Mouse (Mus musculus) stomach, embryonic 14.5 days (tissue): Measurements from ENCODE around the gene Bhlhe41. TPM values are rescaled to one million over a fixed set of nuclear protein-coding genes. Genes with fewer than 3 reads are reported as not detected.

Experiments
- ATAC-seq: fragments of 200-750 bp; cut with Nextera tagmentation; 2 replicates; pipeline ENCODE4 v1.8.0; 2017; ENCODE audit warnings: low read depth, moderate TSS enrichment; ENCODE audit not compliant: insufficient number of reproducible peaks, insufficient read depth, low FRiP score
- H3K27ac ChIP-seq: fragments of 300-500 bp; sonication (generic); 2 replicates; pipeline ENCODE4 v1.5.1; 2014; ENCODE audit warnings: mild to moderate bottlenecking, low read length, moderate library complexity, mixed read lengths
- H3K27me3 ChIP-seq: fragments of 300-500 bp; sonication (generic); 2 replicates; pipeline ENCODE4 v1.6.1; 2014; ENCODE audit warnings: low read length, control low read depth, mixed read lengths; ENCODE audit not compliant: control insufficient read depth, insufficient read depth
- H3K36me3 ChIP-seq: fragments of 300-500 bp; sonication (generic); 2 replicates; pipeline ENCODE4 v1.6.1; 2014; ENCODE audit warnings: mild to moderate bottlenecking, control low read depth, low read length, moderate library complexity, mixed read lengths; ENCODE audit not compliant: control insufficient read depth, insufficient read depth
- H3K4me1 ChIP-seq: fragments of 300-500 bp; sonication (generic); 2 replicates; pipeline ENCODE4 v1.6.1; 2014; ENCODE audit warnings: low read length, control low read depth, mixed read lengths; ENCODE audit not compliant: control insufficient read depth, insufficient read depth
- H3K4me2 ChIP-seq: fragments of 300-500 bp; sonication (generic); replicated peaks from 2 replicates; pipeline ENCODE4 v1.6.1; 2014; ENCODE audit warnings: low read depth, low read length, control low read depth
- H3K4me3 ChIP-seq: fragments of 300-500 bp; sonication (generic); 2 replicates; pipeline ENCODE4 v1.5.1; 2014; ENCODE audit warnings: low read depth, low read length, control low read depth
- H3K9ac ChIP-seq: fragments of 300-500 bp; sonication (generic); replicated peaks from 2 replicates; pipeline ENCODE4 v1.6.1; 2014; ENCODE audit warnings: low read depth, mild to moderate bottlenecking, control low read depth, low read length, moderate library complexity, mixed read lengths
- H3K9me3 ChIP-seq: fragments of 300-500 bp; sonication (generic); 2 replicates; pipeline ENCODE4 v1.6.1; 2016; ENCODE audit warnings: low read depth, low read length, control low read depth; ENCODE audit not compliant: control insufficient read depth
- WGBS: fragments of 180-500 bp; shearing (Covaris S2); extraction: QIAGEN DNeasy Blood & Tissue Kit; methylation state at CpG from one replicate; pipeline ENCODE4 v1.1.7; 2014; 5-methylcytosine and 5-hydroxymethylcytosine counted together
- polyA plus RNA-seq: library from polyadenylated mRNA; unstranded; fragments of >200 nt; fragmentation: Nextera tagmentation; extraction: Ambion mirVana; gene quantifications from 2 replicates; pipeline ENCODE4 v1.2.1, GENCODE M21; 2014

The Bhlhe41 gene
- polyA plus RNA-seq, 1 experiment from 2014 or later, result 1.6 TPM

GRCm38 (mm10) chr6:145880609-145881008, 15.3 kb upstream of the Bhlhe41 start:
- H3K27ac ChIP-seq, result no peak overlapping the region
- 85% methylated on average over 5 of the region's 5 CpGs for WGBS
- H3K9ac ChIP-seq, result no peak overlapping the region
- ATAC-seq, result no peak
- H3K4me1 ChIP-seq, result no peaks in the 10 kb centered on the region
- no peaks in the 10 kb centered on the region for H3K36me3 ChIP-seq
- H3K27me3 ChIP-seq, result no peaks in the 10 kb centered on the region
- no peaks in the 10 kb centered on the region for H3K9me3 ChIP-seq
- no peak overlapping the region for H3K4me2 ChIP-seq
- H3K4me3 ChIP-seq, result no peak overlapping the region

GRCm38 (mm10) chr6:145876986-145877735, 11.8 kb upstream of the Bhlhe41 start:
- no peaks in the 10 kb centered on the region for H3K36me3 ChIP-seq
- H3K9ac ChIP-seq, result no peak overlapping the region
- no peaks in the 10 kb centered on the region for H3K27me3 ChIP-seq
- H3K4me2 ChIP-seq, result no peak overlapping the region
- H3K4me3 ChIP-seq, result no peak overlapping the region
- no peak for ATAC-seq
- H3K9me3 ChIP-seq, result no peaks in the 10 kb centered on the region
- H3K4me1 ChIP-seq, result no peaks in the 10 kb centered on the region
- no peak overlapping the region for H3K27ac ChIP-seq
- WGBS, result 77% methylated on average over 9 of the region's 9 CpGs

GRCm38 (mm10) chr6:145873354-145873753, 8.0 kb upstream of the Bhlhe41 start:
- H3K4me3 ChIP-seq, result no peak overlapping the region
- no peaks in the 10 kb centered on the region for H3K27me3 ChIP-seq
- H3K9me3 ChIP-seq, result no peaks in the 10 kb centered on the region
- H3K9ac ChIP-seq, result no peak overlapping the region
- peak; percentile 23; the same call in 1 of the 2 replicates for ATAC-seq
- H3K4me1 ChIP-seq, result no peaks in the 10 kb centered on the region
- no peak overlapping the region for H3K4me2 ChIP-seq
- 81% methylated on average over 8 of the region's 8 CpGs for WGBS
- H3K36me3 ChIP-seq, result no peaks in the 10 kb centered on the region
- no peak overlapping the region for H3K27ac ChIP-seq

GRCm38 (mm10) chr6:145872010-145872409, 6.7 kb upstream of the Bhlhe41 start:
- H3K4me3 ChIP-seq, result no peak overlapping the region
- no peak for ATAC-seq
- H3K9me3 ChIP-seq, result no peaks in the 10 kb centered on the region
- no peak overlapping the region for H3K4me2 ChIP-seq
- no peak overlapping the region for H3K9ac ChIP-seq
- no peaks in the 10 kb centered on the region for H3K36me3 ChIP-seq
- H3K4me1 ChIP-seq, result no peaks in the 10 kb centered on the region
- no peak overlapping the region for H3K27ac ChIP-seq
- 85% methylated on average over 7 of the region's 7 CpGs for whole genome bisulfite sequencing
- no peaks in the 10 kb centered on the region for H3K27me3 ChIP-seq

GRCm38 (mm10) chr6:145870991-145871390, 5.6 kb upstream of the Bhlhe41 start:
- no peak overlapping the region for H3K4me3 ChIP-seq
- H3K27ac ChIP-seq, result no peak overlapping the region
- 64% methylated on average over 4 of the region's 4 CpGs for WGBS
- H3K9me3 ChIP-seq, result no peaks in the 10 kb centered on the region
- no peaks in the 10 kb centered on the region for H3K36me3 ChIP-seq
- no peak overlapping the region for H3K9ac ChIP-seq
- H3K4me1 ChIP-seq, result no peaks in the 10 kb centered on the region
- no peak for ATAC-seq
- no peak overlapping the region for H3K4me2 ChIP-seq
- no peaks in the 10 kb centered on the region for H3K27me3 ChIP-seq

- no peaks in the 10 kb centered on the region for H3K9me3 ChIP-seq
- no peak overlapping the region for H3K9ac ChIP-seq
- H3K36me3 ChIP-seq, result no peaks in the 10 kb centered on the region
- H3K4me3 ChIP-seq, result no peak overlapping the region
- H3K27me3 ChIP-seq, result peaks cover 20% of the 10 kb centered on the region
- H3K4me2 ChIP-seq, result no peak overlapping the region; the same call in 1 of the 2 replicates
- no peak for ATAC-seq
- WGBS, result 60% methylated on average over 3 of the region's 3 CpGs
- peaks cover 3% of the 10 kb centered on the region; the same call in 1 of the 2 replicates for H3K4me1 ChIP-seq
- H3K27ac ChIP-seq, result no peak overlapping the region
These were observed 1.8 kb upstream of the Bhlhe41 start for GRCm38 (mm10) chr6:145867111-145867510.

- Histone ChIP-seq H3K9me3 (no peaks in the 10 kb centered on the region), H3K36me3 (no peaks in the 10 kb centered on the region), H3K4me3 (peak overlapping the region; percentile 52), H3K27ac (no peak overlapping the region), H3K27me3 (peaks cover 21% of the 10 kb centered on the region), H3K4me2 (peak overlapping the region; percentile 100), H3K9ac (peak overlapping the region; percentile 42), H3K4me1 (peaks cover 3% of the 10 kb centered on the region; the same call in 1 of the 2 replicates)
- WGBS, result under 1% methylated on average over 69 of the region's 69 CpGs
- ATAC-seq, result peak; percentile 64
These were observed 811 bp upstream of the Bhlhe41 start for GRCm38 (mm10) chr6:145865886-145866851.

GRCm38 (mm10) chr6:145864171-145864570, 1.2 kb downstream of the Bhlhe41 start:
- Histone ChIP-seq H3K4me1 (peaks cover 3% of the 10 kb centered on the region; the same call in 1 of the 2 replicates), H3K27ac (no peak overlapping the region), H3K9me3 (no peaks in the 10 kb centered on the region), H3K36me3 (no peaks in the 10 kb centered on the region), H3K9ac (no peak overlapping the region), H3K27me3 (peaks cover 21% of the 10 kb centered on the region), H3K4me3 (peak overlapping the region; percentile 61), H3K4me2 (peak overlapping the region; percentile 99)
- no peak for ATAC-seq
- WGBS, result 4% methylated on average over 8 of the region's 8 CpGs
